Mouse (Mus musculus) fat pad, adult 2 months (tissue): Measurements from ENCODE around the gene Faap100.

Source experiments
- DNase-seq: peaks from one replicate; pipeline ENCODE4 v3.0.0-alpha.2; 2011; ENCODE audit warnings: low read depth, low spot score; ENCODE audit errors: extremely low read depth

Gene Faap100

GRCm38 (mm10) chr11:120377337-120377736 is 1.2 kb downstream of the Faap100 start:
- no peak for DNase-seq

GRCm38 (mm10) chr11:120376302-120377160 is 2.0 kb downstream of the Faap100 start:
- DNase-seq = no peak

- no peak for DNase-seq
Observed at GRCm38 (mm10) chr11:120375324-120375723, 3.2 kb downstream of the Faap100 start.

GRCm38 (mm10) chr11:120373820-120374586 is 4.6 kb downstream of the Faap100 start:
- DNase-seq = no peak

GRCm38 (mm10) chr11:120373025-120373424 is 5.5 kb downstream of the Faap100 start:
- no peak for DNase-seq

GRCm38 (mm10) chr11:120369656-120370055 is 8.9 kb downstream of the Faap100 start:
- no peak for DNase-seq

GRCm38 (mm10) chr11:120366443-120367027 is 12.0 kb downstream of the Faap100 start:
- DNase-seq = no peak

- no peak for DNase-seq
Observed at GRCm38 (mm10) chr11:120362891-120363290, 15.7 kb downstream of the Faap100 start.

GRCm38 (mm10) chr11:120361295-120361694 is 17.3 kb downstream of the Faap100 start, which contains the start of gene Fscn2:
Gene Fscn2 (plus strand): TSS chr11:120361534.
- DNase-seq = no peak

GRCm38 (mm10) chr11:120360755-120361154 is 17.8 kb downstream of the Faap100 start:
- no peak for DNase-seq

- DNase-seq = no peak
Observed at GRCm38 (mm10) chr11:120360062-120360461, 18.5 kb downstream of the Faap100 start.

GRCm38 (mm10) chr11:120359391-120359790 is 19.2 kb downstream of the Faap100 start:
- no peak for DNase-seq

- no peak for DNase-seq
Observed at GRCm38 (mm10) chr11:120357791-120358401, 20.7 kb downstream of the Faap100 start.

- no peak for DNase-seq
Observed at GRCm38 (mm10) chr11:120356900-120357299, 21.7 kb downstream of the Faap100 start.

- DNase-seq = no peak
Observed at GRCm38 (mm10) chr11:120356319-120356840, 22.2 kb downstream of the Faap100 start.

GRCm38 (mm10) chr11:120355277-120356039 is 23.1 kb downstream of the Faap100 start:
- DNase-seq = no peak

GRCm38 (mm10) chr11:120354304-120355276 is 24.0 kb downstream of the Faap100 start:
- no peak for DNase-seq

- DNase-seq = no peak
Observed at GRCm38 (mm10) chr11:120353500-120354303, 24.9 kb downstream of the Faap100 start.
